Mouse (Mus musculus) gastrocnemius, postnatal 4 days (tissue): ENCODE measurements around the gene Gm3453. TPM values are rescaled to one million over a fixed set of nuclear protein-coding genes. Genes with fewer than 3 reads are reported as not detected.
"Not testable (repeated sequence)": the region's sequence is repeated elsewhere in the genome, so short reads cannot be mapped to it uniquely, and the experiment has no call there.

Experiments used
- DNase-seq, 2 experiments: peaks; one replicate each; pipeline ENCODE4 v3.0.0; 2021 to 2022; ENCODE audit warnings: low spot score in 2 of 2, mixed read lengths in 2 of 2
- long read RNA-seq, 2 experiments: library from polyadenylated mRNA; stranded (forward); transcript quantifications; one replicate each; pipeline ENCODE4 v2.0.0; 2021
- total RNA-seq, 2 experiments: library from RNA; stranded (reverse); gene quantifications; 2 replicates each; pipeline ENCODE4 v1.2.3; 2021

Gene Gm3453
- not detected for total RNA-seq
- long read RNA-seq, experiment 1 = 0 reads
- long read RNA-seq, experiment 2 = 0 reads

DNA sequence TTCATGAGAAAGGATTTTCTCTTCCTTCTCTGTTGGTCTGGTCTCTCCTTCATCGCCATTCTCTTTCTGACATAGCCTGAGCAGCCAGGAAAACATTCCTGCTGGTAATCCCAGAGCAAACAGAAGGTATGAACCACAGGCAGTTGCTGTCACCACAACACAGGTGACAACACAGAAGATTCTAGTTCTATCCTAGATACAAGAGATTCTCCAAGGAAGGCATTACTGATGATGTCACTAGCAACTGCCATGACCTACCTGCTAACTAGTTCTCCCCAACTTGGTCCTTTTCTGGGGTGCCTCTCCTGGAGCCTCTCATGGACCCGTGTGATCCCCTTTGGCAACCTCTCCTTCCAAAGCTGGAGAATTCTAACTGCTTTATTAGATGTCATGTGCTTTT lies at the start of gene Gm3453:
Gene Gm3453 (minus strand): TSS at position 101 of the 400 bp plus-strand sequence.
- DNase-seq = not testable (repeated sequence)

DNA sequence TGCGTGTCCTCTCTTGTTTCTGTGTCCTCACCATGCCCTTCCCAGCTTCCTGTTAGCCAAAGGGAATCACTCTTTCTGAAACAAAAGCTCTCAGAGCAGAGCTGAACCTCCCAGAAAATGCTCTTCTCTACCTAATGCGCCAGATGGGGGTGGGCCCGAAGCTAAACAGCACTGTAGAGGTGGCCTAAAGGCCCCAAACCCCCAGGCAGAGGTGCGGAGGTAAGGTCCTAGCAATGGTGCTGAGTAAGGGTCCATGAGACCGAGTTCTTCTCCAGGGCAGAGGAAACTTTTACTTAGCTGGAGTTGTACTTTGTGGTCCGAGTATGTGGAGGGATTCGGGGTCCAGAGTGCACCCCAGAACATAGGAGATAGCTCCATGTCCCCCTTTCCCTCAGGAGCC lies 8.2 kb upstream of the Gm3453 start:
- peak; percentile 10 to 18 for DNase-seq

DNA sequence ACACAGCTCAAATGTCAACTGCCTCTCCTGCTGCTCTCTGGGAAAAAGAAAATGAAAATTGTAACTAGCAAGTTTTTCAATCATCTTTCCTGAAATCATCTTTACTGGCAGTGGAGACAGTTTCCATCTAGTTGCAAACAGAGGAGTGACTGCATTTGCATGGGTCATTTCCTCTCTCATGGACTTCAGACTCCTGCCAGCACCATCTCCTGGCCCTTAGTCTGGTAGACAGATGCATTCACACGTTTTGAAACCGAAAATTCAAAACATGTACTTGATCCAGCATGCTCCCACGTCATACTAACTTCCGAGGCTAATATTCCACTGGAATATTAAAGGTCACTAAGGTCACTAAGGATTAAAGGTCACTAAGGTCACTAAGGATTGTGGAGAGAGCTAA lies 16.5 kb downstream of the Gm3453 start:
- DNase-seq = not testable (repeated sequence)

DNA sequence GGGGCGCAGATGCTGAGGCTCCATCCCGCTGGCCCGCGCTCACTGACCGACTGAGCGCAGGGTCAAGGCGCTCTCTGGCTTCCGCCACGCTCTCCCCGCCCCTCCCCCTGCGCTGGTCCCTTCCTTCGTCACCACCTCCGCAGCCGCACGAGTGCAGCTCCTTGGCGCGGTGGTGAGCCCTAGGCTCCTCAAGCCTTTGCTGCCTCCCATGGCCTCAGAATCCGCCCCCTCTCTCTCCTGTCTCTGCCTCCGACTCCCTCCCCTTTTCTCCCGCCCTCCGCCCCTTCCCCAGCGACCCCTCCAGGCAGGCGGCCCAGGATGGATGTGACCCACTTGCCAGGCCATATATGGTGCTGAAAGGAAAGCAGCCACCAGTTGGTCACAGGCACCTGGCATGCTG lies 17.3 kb downstream of the Gm3453 start, which contains the start of gene Gm3248:
Gene Gm3248 (minus strand): TSS at position 111 of the 400 bp plus-strand sequence.
- peak in 1 of 2 experiments; percentile 5 for DNase-seq

DNA sequence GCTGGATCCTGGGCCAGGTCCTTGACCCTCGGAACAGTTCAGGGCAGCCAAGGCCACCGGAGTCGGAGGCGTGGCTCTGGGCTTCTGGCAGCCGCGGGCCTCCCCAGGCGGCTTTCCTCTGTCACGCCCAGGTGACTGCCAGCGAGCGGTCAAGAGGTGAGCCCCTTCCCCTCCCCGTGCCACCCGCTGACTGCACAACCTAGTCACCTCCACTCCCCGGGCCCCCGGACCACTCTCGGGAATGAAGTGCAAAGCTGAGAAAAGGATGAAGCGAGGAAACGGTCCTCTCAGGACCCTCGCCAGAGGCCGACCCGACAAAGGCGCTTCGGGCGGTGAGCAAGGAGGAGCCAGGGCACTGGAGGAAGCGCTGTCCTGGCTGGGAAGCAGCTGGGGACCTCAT lies 17.8 kb downstream of the Gm3453 start:
- peak; percentile 5 to 15 for DNase-seq

DNA sequence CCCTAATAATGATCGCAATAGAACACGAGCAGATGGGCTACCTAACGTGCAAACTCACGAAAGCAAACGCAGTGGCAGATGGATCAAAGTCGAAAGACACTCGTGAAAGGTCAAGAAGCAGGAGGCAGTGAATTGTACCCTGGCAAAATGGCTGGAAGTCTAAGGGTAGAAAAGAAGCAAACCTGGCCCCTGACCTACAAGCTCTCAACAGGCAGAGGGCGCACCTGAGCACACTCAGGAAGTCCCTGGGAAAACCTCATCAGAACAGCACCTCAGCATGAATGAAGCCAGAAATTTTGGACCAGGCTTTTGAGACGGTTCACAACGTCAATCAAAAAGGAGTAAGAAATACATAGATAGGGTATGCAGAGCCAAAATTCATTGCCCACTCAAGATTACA lies 18.5 kb downstream of the Gm3453 start:
- DNase-seq = not testable (repeated sequence)

DNA sequence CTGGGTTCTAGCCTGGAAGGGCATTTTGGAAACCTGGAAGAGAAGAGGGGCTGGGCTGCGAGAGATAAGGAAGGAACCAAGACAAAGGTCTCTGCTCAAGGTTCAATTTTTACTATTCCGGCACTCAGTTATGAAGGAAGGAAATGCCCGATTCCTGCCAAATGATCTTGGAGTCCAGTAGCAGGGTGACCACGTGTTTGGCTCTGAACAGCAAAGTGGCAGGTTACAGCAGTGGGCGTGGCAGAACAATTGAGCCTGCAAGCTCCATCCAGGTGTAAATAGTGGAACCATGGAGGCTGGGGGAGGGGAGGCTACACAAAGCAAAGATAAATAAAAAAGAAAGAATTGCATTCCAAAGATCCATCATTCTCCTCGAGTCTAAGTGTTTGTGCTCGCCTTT lies 55.7 kb downstream of the Gm3453 start:
- DNase-seq = not testable (repeated sequence)

Other genes starting within 250 kb of the Gm3453 start
- 1 to 10 TPM in 1 of 2 experiments, under 1 TPM in 1; 0.88 to 1.2 TPM for gene Gm3373, start 237.6 kb downstream of the Gm3453 start, total RNA-seq
- gene Gm3383, start 171.2 kb downstream of the Gm3453 start, total RNA-seq = 1 to 10 TPM; 1.6 to 2.5 TPM
- gene Gm3424, start 148.8 kb downstream of the Gm3453 start, total RNA-seq = not detected
- 1 to 10 TPM in 1 of 2 experiments, under 1 TPM in 1; 0.54 to 1.1 TPM for gene Gm8237, start 98.8 kb downstream of the Gm3453 start, total RNA-seq
- gene Gm3248, start 17.4 kb downstream of the Gm3453 start, total RNA-seq = under 1 TPM; 0.52 to 0.57 TPM
- not detected for gene Gm6337, start 79.1 kb upstream of the Gm3453 start, total RNA-seq
- not detected for gene Gm8206, start 114.8 kb upstream of the Gm3453 start, total RNA-seq
- under 1 TPM; 0.54 to 0.70 TPM for gene Gm3468, start 129.5 kb upstream of the Gm3453 start, total RNA-seq
- gene Gm3476, start 146.7 kb upstream of the Gm3453 start, total RNA-seq = not detected
- under 1 TPM; 0.67 to 0.71 TPM for gene Gm21560, start 240.2 kb upstream of the Gm3453 start, total RNA-seq